9 mouse cellular contexts compared by ENCODE assay signal in genomic region chr8:64597042-64597970, GRCm38 (mm10).
A peak's percentile ranks its signal among the peaks of the same experiment; 100 is the strongest.
DNase-seq lines count a peak whose midpoint lies in the region; ATAC-seq and TF ChIP-seq lines count a peak whose summit lies in the region.
"Had no signal": no experiment of that assay in that cellular context is flagged by ENCODE, and none has a peak within 500 bp of the region (broad histone marks: within the 10 kb centered on the region; RNA-seq: fewer than 3 reads in every experiment).

No protein-coding gene starts in this region.

- ATAC-seq in forebrain, postnatal 0 days = peak; percentile 87
- peak; percentile 69; the same call in 1 of the 2 replicates for ATAC-seq in hindbrain, postnatal 0 days

- peaks cover 30% of the 10 kb centered on the region for H3K36me3 ChIP-seq in forebrain, postnatal 0 days (ENCODE audit: insufficient read depth)
- peaks cover 22% of the 10 kb centered on the region; the same call in 1 of the 2 replicates for H3K36me3 ChIP-seq in hindbrain, postnatal 0 days (ENCODE audit: insufficient read depth, low read length)
- H3K36me3 ChIP-seq: lung, embryonic 15.5 days had no signal

- no peaks in the 10 kb centered on the region for H3K9me3 ChIP-seq in forebrain, postnatal 0 days (ENCODE audit: low read length)
- H3K9me3 ChIP-seq in hindbrain, postnatal 0 days (ENCODE audit: low read length) = no peaks in the 10 kb centered on the region
- H3K9me3 ChIP-seq: lung, embryonic 15.5 days had no signal

- 46% methylated on average over 21 of the region's 21 CpGs for WGBS in forebrain, postnatal 0 days
- 45% methylated on average over 21 of the region's 21 CpGs for WGBS in hindbrain, postnatal 0 days

- DNase-seq in heart, adult 11 months = peak; percentile 88
- no peak for DNase-seq in heart, postnatal 25 days (ENCODE audit: low spot score)
- DNase-seq in cerebellum, adult 11 months = peak; percentile 60
- peak; percentile 66 for DNase-seq in forebrain, postnatal 0 days
- DNase-seq in hindbrain, postnatal 0 days (ENCODE audit: low spot score) = peak; percentile 82
- peak; percentile 34 for DNase-seq in left cerebral cortex, adult 11 months (ENCODE audit: low spot score)
- DNase-seq in mesoderm, embryonic 11.5 days (ENCODE audit: low read depth, low spot score) = peak; percentile 76
- peak; percentile 85 for DNase-seq in right cerebral cortex, postnatal 4 days

- peak; percentile 81 for TF ChIP-seq CTCF in forebrain, postnatal 0 days (IDR thresholded peaks at IDR 0.05; ENCODE audit: low read depth)
- TF ChIP-seq CTCF in hindbrain, postnatal 0 days (IDR thresholded peaks at IDR 0.05; ENCODE audit: low read depth) = peak; percentile 87

- no peaks in the 10 kb centered on the region for H3K4me1 ChIP-seq in forebrain, postnatal 0 days (ENCODE audit: insufficient read depth)
- no peaks in the 10 kb centered on the region for H3K4me1 ChIP-seq in hindbrain, postnatal 0 days (ENCODE audit: insufficient read depth, low read length)
- H3K4me1 ChIP-seq: lung, embryonic 15.5 days had no signal

- H3K27me3 ChIP-seq in forebrain, postnatal 0 days (ENCODE audit: insufficient read depth, low read length) = no peaks in the 10 kb centered on the region
- H3K27me3 ChIP-seq in hindbrain, postnatal 0 days (ENCODE audit: insufficient read depth, low read length) = no peaks in the 10 kb centered on the region
- H3K27me3 ChIP-seq: lung, embryonic 15.5 days had no signal

- intact Hi-C loops in heart, postnatal 25 days (cut with DNase I) = no loop called here

- no peak overlapping the region for H3K4me2 ChIP-seq in forebrain, postnatal 0 days (ENCODE audit: low read depth)
- no peak overlapping the region for H3K4me2 ChIP-seq in hindbrain, postnatal 0 days (ENCODE audit: low read depth, low read length)
- H3K4me2 ChIP-seq: lung, embryonic 15.5 days had no signal

- H3K4me3 ChIP-seq in forebrain, postnatal 0 days (ENCODE audit: low read depth, low read length) = no peak overlapping the region
- no peak overlapping the region for H3K4me3 ChIP-seq in hindbrain, postnatal 0 days (ENCODE audit: low read length)
- H3K4me3 ChIP-seq: lung, embryonic 15.5 days had no signal

- H3K27ac ChIP-seq in forebrain, postnatal 0 days (ENCODE audit: low read depth, low read length) = no peak overlapping the region
- no peak overlapping the region for H3K27ac ChIP-seq in hindbrain, postnatal 0 days
- H3K27ac ChIP-seq: lung, embryonic 15.5 days had no signal

- H3K9ac ChIP-seq in forebrain, postnatal 0 days = no peak overlapping the region
- H3K9ac ChIP-seq in hindbrain, postnatal 0 days (replicated peaks; ENCODE audit: low read length) = no peak overlapping the region
- H3K9ac ChIP-seq: lung, embryonic 15.5 days had no signal
